Mouse (Mus musculus) heart, embryonic 13.5 days (tissue): Measurements from ENCODE around the gene Lmo7. TPM values are rescaled to one million over a fixed set of nuclear protein-coding genes. Genes with fewer than 3 reads are reported as not detected.

Source experiments
- ATAC-seq: fragments of 200-750 bp; cut with Nextera tagmentation; 2 replicates; pipeline ENCODE4 v1.8.0; 2017; ENCODE audit warnings: moderate TSS enrichment; ENCODE audit not compliant: insufficient number of reproducible peaks, low FRiP score, low TSS enrichment; ENCODE audit errors: extremely low read depth
- H3K27ac ChIP-seq: fragments of 300-500 bp; sonication (generic); replicated peaks from 2 replicates; pipeline ENCODE4 v1.5.1; 2015; ENCODE audit warnings: moderate library complexity, mild to moderate bottlenecking, inconsistent platforms
- H3K27me3 ChIP-seq: fragments of 300-500 bp; sonication (generic); replicated peaks from 2 replicates; pipeline ENCODE4 v1.6.1; 2015; ENCODE audit warnings: mild to moderate bottlenecking, inconsistent platforms
- H3K36me3 ChIP-seq: fragments of 300-500 bp; sonication (generic); 2 replicates; pipeline ENCODE4 v1.6.1; 2015; ENCODE audit warnings: mild to moderate bottlenecking, inconsistent platforms
- H3K4me1 ChIP-seq: fragments of 300-500 bp; sonication (generic); 2 replicates; pipeline ENCODE4 v1.6.1; 2015; ENCODE audit warnings: inconsistent platforms
- H3K4me2 ChIP-seq: fragments of 300-500 bp; sonication (generic); 2 replicates; pipeline ENCODE4 v1.6.1; 2015; ENCODE audit warnings: inconsistent platforms, mild to moderate bottlenecking, moderate library complexity
- H3K4me3 ChIP-seq: fragments of 300-500 bp; sonication (generic); 2 replicates; pipeline ENCODE4 v1.5.1; 2015; ENCODE audit warnings: moderate library complexity, mild to moderate bottlenecking, inconsistent platforms
- H3K9ac ChIP-seq: fragments of 300-500 bp; sonication (generic); 2 replicates; pipeline ENCODE4 v1.6.1; 2015; ENCODE audit warnings: inconsistent platforms, mild to moderate bottlenecking, moderate library complexity
- H3K9me3 ChIP-seq: fragments of 300-500 bp; sonication (generic); 2 replicates; pipeline ENCODE4 v1.6.1; 2016; ENCODE audit warnings: inconsistent platforms
- WGBS: fragments of 180-500 bp; shearing (Covaris S2); methylation state at CpG from one replicate; pipeline ENCODE4 v1.1.7; 2015; ENCODE audit warnings: mixed read lengths; 5-methylcytosine and 5-hydroxymethylcytosine counted together
- polyA plus RNA-seq: library from polyadenylated mRNA; unstranded; fragments of >200 nt; fragmentation: Nextera tagmentation; extraction: Ambion mirVana; gene quantifications from 2 replicates; pipeline ENCODE4 v1.2.1, GENCODE M21; 2015

Gene Lmo7
- polyA plus RNA-seq, 1 experiment from 2014 or later, result 138 TPM

GRCm38 (mm10) chr14:101805328-101805697, 75.6 kb downstream of the Lmo7 start:
- Histone ChIP-seq H3K9me3 (no peaks in the 10 kb centered on the region), H3K4me2 (no peak overlapping the region), H3K4me3 (no peak overlapping the region), H3K9ac (no peak overlapping the region), H3K4me1 (peaks cover 29% of the 10 kb centered on the region), H3K27ac (no peak overlapping the region), H3K27me3 (no peaks in the 10 kb centered on the region), H3K36me3 (no peaks in the 10 kb centered on the region)
- 68% methylated on average over 7 of the region's 7 CpGs for WGBS
- no peak for ATAC-seq

- H3K27ac ChIP-seq, result no peak overlapping the region
- H3K4me1 ChIP-seq, result peaks cover 29% of the 10 kb centered on the region
- no peaks in the 10 kb centered on the region for H3K27me3 ChIP-seq
- H3K4me2 ChIP-seq, result no peak overlapping the region
- H3K9ac ChIP-seq, result no peak overlapping the region
- H3K36me3 ChIP-seq, result no peaks in the 10 kb centered on the region
- no peaks in the 10 kb centered on the region for H3K9me3 ChIP-seq
- WGBS, result 59% methylated on average over 5 of the region's 5 CpGs
- ATAC-seq, result no peak
- no peak overlapping the region for H3K4me3 ChIP-seq
Observed at GRCm38 (mm10) chr14:101806058-101806457, 76.3 kb downstream of the Lmo7 start.

- no peak overlapping the region for H3K4me2 ChIP-seq
- H3K4me1 ChIP-seq, result peaks cover 24% of the 10 kb centered on the region
- ATAC-seq, result no peak
- H3K36me3 ChIP-seq, result no peaks in the 10 kb centered on the region
- H3K9me3 ChIP-seq, result no peaks in the 10 kb centered on the region
- no peak overlapping the region for H3K9ac ChIP-seq
- no peak overlapping the region for H3K27ac ChIP-seq
- 81% methylated on average over 4 of the region's 4 CpGs for WGBS
- H3K27me3 ChIP-seq, result no peaks in the 10 kb centered on the region
- no peak overlapping the region for H3K4me3 ChIP-seq
Observed at GRCm38 (mm10) chr14:101806607-101807006, 76.8 kb downstream of the Lmo7 start.

GRCm38 (mm10) chr14:101816450-101816849, 86.7 kb downstream of the Lmo7 start:
- Histone ChIP-seq H3K27me3 (no peaks in the 10 kb centered on the region), H3K4me1 (peaks cover 17% of the 10 kb centered on the region), H3K27ac (no peak overlapping the region; the same call in 1 of the 2 replicates), H3K9ac (no peak overlapping the region), H3K4me2 (no peak overlapping the region), H3K9me3 (no peaks in the 10 kb centered on the region), H3K36me3 (no peaks in the 10 kb centered on the region), H3K4me3 (no peak overlapping the region)
- 38% methylated on average over 5 of the region's 5 CpGs for WGBS
- ATAC-seq, result no peak

GRCm38 (mm10) chr14:101822390-101822789, 92.6 kb downstream of the Lmo7 start:
- Histone ChIP-seq H3K4me1 (peaks cover 15% of the 10 kb centered on the region), H3K27me3 (no peaks in the 10 kb centered on the region)
- 90% methylated on average over 6 of the region's 6 CpGs for WGBS

GRCm38 (mm10) chr14:101822871-101823270, 93.1 kb downstream of the Lmo7 start:
- Histone ChIP-seq H3K4me3 (peak overlapping the region; percentile 23), H3K9me3 (no peaks in the 10 kb centered on the region), H3K27ac (peak overlapping the region; percentile 65), H3K27me3 (no peaks in the 10 kb centered on the region), H3K9ac (0 out of 2 replicates have a peak overlapping the region, but pooled peaks have one; percentile 40), H3K4me1 (peaks cover 12% of the 10 kb centered on the region), H3K4me2 (peak overlapping the region; percentile 51), H3K36me3 (no peaks in the 10 kb centered on the region)
- 59% methylated on average over 4 of the region's 4 CpGs for WGBS
- ATAC-seq, result no peak

More at GRCm38 (mm10) chr14:101822390-101822789, 92.6 kb downstream of the Lmo7 start:
- Histone ChIP-seq H3K27ac (0 out of 2 replicates have a peak overlapping the region, but pooled peaks have one; percentile 24), H3K9ac (no peak overlapping the region), H3K36me3 (no peaks in the 10 kb centered on the region), H3K4me2 (no peak overlapping the region), H3K9me3 (no peaks in the 10 kb centered on the region), H3K4me3 (no peak overlapping the region)
- no peak for ATAC-seq

GRCm38 (mm10) chr14:101829676-101830075, 99.9 kb downstream of the Lmo7 start:
- WGBS, result 74% methylated on average over 5 of the region's 5 CpGs
- no peaks in the 10 kb centered on the region for H3K9me3 ChIP-seq
- no peaks in the 10 kb centered on the region for H3K27me3 ChIP-seq

GRCm38 (mm10) chr14:101830116-101830515, 100.4 kb downstream of the Lmo7 start:
- Histone ChIP-seq H3K9me3 (no peaks in the 10 kb centered on the region), H3K4me3 (no peak overlapping the region), H3K27ac (peak overlapping the region; percentile 15; the same call in 1 of the 2 replicates), H3K9ac (no peak overlapping the region), H3K27me3 (no peaks in the 10 kb centered on the region), H3K4me2 (no peak overlapping the region), H3K4me1 (peaks cover 23% of the 10 kb centered on the region), H3K36me3 (no peaks in the 10 kb centered on the region)
- 51% methylated on average over 6 of the region's 6 CpGs for whole genome bisulfite sequencing
- ATAC-seq, result no peak

More at GRCm38 (mm10) chr14:101829676-101830075, 99.9 kb downstream of the Lmo7 start:
- Histone ChIP-seq H3K4me1 (peaks cover 23% of the 10 kb centered on the region), H3K36me3 (no peaks in the 10 kb centered on the region), H3K4me3 (no peak overlapping the region), H3K9ac (no peak overlapping the region), H3K27ac (no peak overlapping the region), H3K4me2 (no peak overlapping the region)
- no peak for ATAC-seq

- H3K9me3 ChIP-seq, result no peaks in the 10 kb centered on the region
- no peaks in the 10 kb centered on the region for H3K27me3 ChIP-seq
- H3K4me2 ChIP-seq, result no peak overlapping the region
- no peak overlapping the region for H3K4me3 ChIP-seq
- peaks cover 27% of the 10 kb centered on the region for H3K4me1 ChIP-seq
- H3K9ac ChIP-seq, result no peak overlapping the region
- no peaks in the 10 kb centered on the region for H3K36me3 ChIP-seq
- 56% methylated on average over 3 of the region's 3 CpGs for WGBS
- ATAC-seq, result no peak
- no peak overlapping the region for H3K27ac ChIP-seq
Observed at GRCm38 (mm10) chr14:101834109-101834508, 104.4 kb downstream of the Lmo7 start.

- Histone ChIP-seq H3K4me1 (peaks cover 33% of the 10 kb centered on the region), H3K36me3 (no peaks in the 10 kb centered on the region), H3K4me3 (no peak overlapping the region), H3K9ac (no peak overlapping the region), H3K9me3 (no peaks in the 10 kb centered on the region), H3K27me3 (no peaks in the 10 kb centered on the region), H3K27ac (no peak overlapping the region), H3K4me2 (no peak overlapping the region)
- ATAC-seq, result no peak
- WGBS, result 81% methylated on average over 2 of the region's 2 CpGs
Observed at GRCm38 (mm10) chr14:101836401-101836800, 106.6 kb downstream of the Lmo7 start.

GRCm38 (mm10) chr14:101837176-101837575, 107.4 kb downstream of the Lmo7 start:
- Histone ChIP-seq H3K9ac (no peak overlapping the region), H3K4me3 (no peak overlapping the region), H3K4me2 (no peak overlapping the region), H3K9me3 (no peaks in the 10 kb centered on the region), H3K36me3 (no peaks in the 10 kb centered on the region), H3K27me3 (no peaks in the 10 kb centered on the region), H3K4me1 (peaks cover 40% of the 10 kb centered on the region), H3K27ac (no peak overlapping the region)
- WGBS, result 65% methylated on average over 6 of the region's 6 CpGs
- no peak for ATAC-seq

- Histone ChIP-seq H3K4me1 (peaks cover 42% of the 10 kb centered on the region), H3K4me2 (no peak overlapping the region), H3K36me3 (no peaks in the 10 kb centered on the region), H3K27me3 (no peaks in the 10 kb centered on the region), H3K27ac (no peak overlapping the region), H3K9me3 (no peaks in the 10 kb centered on the region), H3K4me3 (no peak overlapping the region), H3K9ac (no peak overlapping the region)
- ATAC-seq, result no peak
- 58% methylated on average over 7 of the region's 7 CpGs for WGBS
Observed at GRCm38 (mm10) chr14:101838231-101838839, 108.6 kb downstream of the Lmo7 start.
